Mouse (Mus musculus) testis, adult 2 months (tissue): Measurements from ENCODE around the gene Tmcc3.

Source experiments
- CTCF ChIP-seq: fragments of 200-500 bp; IDR thresholded peaks from 2 replicates; pipeline ENCODE4 v1.5.1; 2012; ENCODE audit warnings: low read depth, mild to moderate bottlenecking, inconsistent platforms, low read length, moderate library complexity; ENCODE audit not compliant: control insufficient read depth, insufficient read depth, insufficient replicate concordance
- POLR2A ChIP-seq: fragments of 200-500 bp; IDR thresholded peaks from 2 replicates; pipeline ENCODE4 v1.6.1; 2012; ENCODE audit warnings: low read depth, mild to moderate bottlenecking, inconsistent platforms, low read length, moderate library complexity; ENCODE audit not compliant: control insufficient read depth

- TF ChIP-seq CTCF: no peak
- TF ChIP-seq POLR2A: peak; percentile 55; the same call in 1 of the 2 replicates
These were observed 209.3 kb downstream of the Tmcc3 start for GRCm38 (mm10) chr10:94521107-94521401.
